Mouse (Mus musculus) cortical plate, adult 2 months (tissue): ENCODE measurements at regions not wholly inside any gene's neighbourhood (a gene's known extent, or its start where the extent isn't known, plus 50 kb on each side); places are given as distances from the start of the nearest gene placed in this dataset.

ENCODE experiments used
- H3K27ac ChIP-seq: fragments of 200-500 bp; 2 replicates; pipeline ENCODE4 v1.5.1; 2012; ENCODE audit warnings: low read length, control low read depth, inconsistent platforms; ENCODE audit not compliant: insufficient read depth
- H3K4me1 ChIP-seq: fragments of 200-500 bp; 2 replicates; pipeline ENCODE4 v1.6.1; 2011; ENCODE audit warnings: low read length; ENCODE audit not compliant: control insufficient read depth, insufficient read depth
- H3K4me3 ChIP-seq: fragments of 200-500 bp; 2 replicates; pipeline ENCODE4 v1.5.1; 2011; ENCODE audit warnings: mild to moderate bottlenecking, low read length, control low read depth; ENCODE audit not compliant: insufficient read depth
- CTCF ChIP-seq: fragments of 200-500 bp; IDR thresholded peaks from 2 replicates; pipeline ENCODE4 v1.5.1; 2011; ENCODE audit warnings: mild to moderate bottlenecking, control low read depth, low read length; ENCODE audit not compliant: insufficient read depth; ENCODE audit errors: extremely low read depth
- POLR2A ChIP-seq: fragments of 200-500 bp; IDR thresholded peaks from 2 replicates; pipeline ENCODE4 v1.6.1; 2011; ENCODE audit warnings: mild to moderate bottlenecking, low read length, control low read depth; ENCODE audit not compliant: insufficient read depth; ENCODE audit errors: extremely low read depth

- TF ChIP-seq CTCF = peak; percentile 49
- TF ChIP-seq POLR2A = no peak
- no peaks in the 10 kb centered on the region for H3K4me1 ChIP-seq
- no peak overlapping the region for H3K27ac ChIP-seq
- H3K4me3 ChIP-seq = no peak overlapping the region
Measured at GRCm38 (mm10) chr8:87218956-87219482, 253.4 kb downstream of the Cbln1 start.

DNA sequence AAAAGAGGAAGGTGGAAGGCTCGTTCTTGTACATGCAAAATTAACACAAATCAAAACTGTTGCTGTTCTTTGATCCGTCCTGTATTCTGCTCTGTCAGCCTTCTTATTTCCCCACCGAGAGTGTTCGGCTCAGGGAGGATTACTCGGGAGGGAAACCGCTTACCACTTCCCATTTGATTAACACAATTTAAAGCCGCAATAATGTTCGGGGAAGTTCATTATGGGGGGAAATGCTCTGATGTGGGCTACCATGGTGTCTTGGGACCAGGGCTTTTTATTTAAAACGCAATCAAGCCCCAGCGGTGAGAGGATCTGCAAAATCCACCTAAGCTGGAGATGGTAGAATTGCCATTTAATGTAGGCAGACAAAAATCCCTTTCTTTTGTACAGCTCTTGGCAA is 257.4 kb downstream of the Cbln1 start:
- H3K27ac ChIP-seq = no peak overlapping the region
- no peaks in the 10 kb centered on the region for H3K4me1 ChIP-seq
- H3K4me3 ChIP-seq = no peak overlapping the region
- no peak for TF ChIP-seq POLR2A
- TF ChIP-seq CTCF = no peak

GRCm38 (mm10) chr8:87210546-87210945 is 261.9 kb downstream of the Cbln1 start:
- TF ChIP-seq CTCF (no peak), POLR2A (no peak)
- Histone ChIP-seq H3K4me1 (no peaks in the 10 kb centered on the region), H3K27ac (no peak overlapping the region), H3K4me3 (no peak overlapping the region)

DNA sequence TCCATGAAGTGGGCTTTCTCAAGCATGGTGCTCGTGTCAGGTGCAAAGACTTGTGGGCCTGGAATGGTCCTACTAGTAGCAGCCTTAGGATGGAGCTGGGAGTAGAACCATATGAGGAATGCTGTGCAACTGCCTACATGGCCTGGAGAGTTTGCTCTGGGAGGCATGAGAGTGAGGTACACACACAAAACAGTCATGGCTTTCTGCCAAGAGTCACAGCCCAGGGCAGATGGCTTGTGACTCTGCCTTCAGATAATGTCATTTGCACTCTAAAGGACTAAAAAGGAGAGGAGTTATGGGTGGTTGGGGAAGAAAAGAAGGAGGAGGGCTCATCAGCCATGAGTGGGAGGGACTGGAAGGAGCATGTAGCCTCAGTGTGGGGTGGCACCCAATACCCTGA is 263.1 kb downstream of the Cbln1 start:
- Histone ChIP-seq H3K4me3 (no peak overlapping the region), H3K27ac (no peak overlapping the region), H3K4me1 (no peaks in the 10 kb centered on the region)
- TF ChIP-seq CTCF (no peak), POLR2A (no peak)

DNA sequence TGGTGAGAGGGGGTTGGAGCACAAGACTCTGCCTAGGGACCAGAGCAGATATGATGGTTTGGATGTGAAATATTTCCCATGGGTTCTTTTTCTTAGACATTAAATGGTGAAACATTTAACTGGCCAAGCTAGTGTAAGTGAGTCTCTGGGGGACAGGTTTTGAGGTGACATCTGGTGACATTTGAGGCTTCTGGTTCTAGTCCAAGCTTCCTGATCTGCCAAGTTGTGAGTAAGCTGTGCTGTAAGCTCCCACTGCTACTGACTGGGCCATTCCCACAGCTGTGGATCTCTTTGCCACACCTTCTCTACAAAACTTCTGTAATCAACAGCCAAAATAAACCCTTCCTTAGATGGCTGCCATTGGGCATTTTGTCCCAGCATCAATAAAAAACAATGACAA is 264.4 kb downstream of the Cbln1 start:
- Histone ChIP-seq H3K27ac (no peak overlapping the region), H3K4me1 (no peaks in the 10 kb centered on the region), H3K4me3 (no peak overlapping the region)
- no peak for TF ChIP-seq CTCF
- no peak for TF ChIP-seq POLR2A

DNA sequence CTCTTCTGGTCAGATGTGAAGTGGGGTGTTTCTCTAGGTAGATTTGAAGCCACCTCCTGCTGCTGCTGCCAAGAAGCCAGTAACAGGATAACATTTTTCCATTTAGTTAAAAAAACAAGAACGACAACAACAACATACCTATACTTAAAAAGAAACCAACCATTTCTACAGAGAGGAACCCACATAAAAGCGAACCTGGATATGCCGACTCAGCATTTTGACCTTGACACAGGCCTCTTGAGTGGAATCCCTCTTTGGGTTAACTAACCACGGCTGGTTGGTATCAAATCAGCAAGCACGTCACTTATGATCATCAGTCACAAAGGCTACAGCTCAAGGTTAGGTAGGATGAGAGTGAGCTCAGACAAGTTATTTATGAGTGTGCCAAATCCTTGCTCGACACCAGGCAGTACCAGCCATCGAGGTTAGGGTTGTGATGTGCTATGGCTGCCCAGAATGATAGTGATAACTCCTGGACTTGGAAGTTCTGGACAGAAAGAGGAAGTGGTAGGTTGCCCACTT is 269.7 kb downstream of the Cbln1 start:
- H3K27ac ChIP-seq = no peak overlapping the region
- no peaks in the 10 kb centered on the region for H3K4me1 ChIP-seq
- no peak for TF ChIP-seq POLR2A
- no peak for TF ChIP-seq CTCF
- no peak overlapping the region for H3K4me3 ChIP-seq

GRCm38 (mm10) chr8:87199461-87200131 is 272.8 kb downstream of the Cbln1 start:
- no peak overlapping the region for H3K27ac ChIP-seq

DNA sequence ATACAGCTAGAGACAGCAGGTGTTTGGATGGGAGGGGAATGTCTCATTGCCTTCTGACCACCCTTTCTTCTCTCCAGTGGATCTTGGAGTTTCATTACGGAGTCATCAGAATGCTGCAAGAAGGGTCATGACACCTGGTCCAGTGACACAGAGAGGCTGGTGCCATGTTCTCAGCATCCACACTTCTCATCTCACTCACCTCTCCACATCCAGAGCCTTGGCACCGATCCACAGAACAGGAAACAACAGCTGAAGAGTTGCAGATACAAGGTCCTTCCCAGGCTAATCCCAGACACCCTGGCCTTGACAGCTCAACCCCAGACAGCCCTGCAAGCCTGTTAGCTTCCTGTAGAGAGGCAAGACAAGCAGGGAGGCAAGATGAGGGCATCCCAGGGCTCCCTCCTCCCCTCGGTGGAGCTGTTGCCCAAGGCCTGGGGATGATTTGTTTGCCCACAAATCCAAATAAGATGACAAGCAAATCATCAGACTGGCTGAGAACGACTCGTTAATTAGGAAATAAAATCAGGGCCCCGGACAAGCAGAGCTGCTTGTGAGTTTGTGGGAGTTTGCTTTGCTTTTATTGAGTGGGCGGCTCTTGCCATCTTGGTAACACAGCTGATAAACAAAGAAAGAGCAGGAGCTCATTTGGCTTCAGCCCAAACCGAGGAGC is 274.4 kb downstream of the Cbln1 start:
- no peak overlapping the region for H3K4me3 ChIP-seq
- no peaks in the 10 kb centered on the region for H3K4me1 ChIP-seq
- no peak overlapping the region for H3K27ac ChIP-seq
- TF ChIP-seq POLR2A (no peak), CTCF (no peak)

More at GRCm38 (mm10) chr8:87199461-87200131, 272.8 kb downstream of the Cbln1 start:
- TF ChIP-seq CTCF = no peak
- TF ChIP-seq POLR2A = no peak
- Histone ChIP-seq H3K4me3 (no peak overlapping the region), H3K4me1 (no peaks in the 10 kb centered on the region)

GRCm38 (mm10) chr8:87197000-87197399 is 275.4 kb downstream of the Cbln1 start:
- no peak for TF ChIP-seq POLR2A
- no peak for TF ChIP-seq CTCF
- Histone ChIP-seq H3K27ac (no peak overlapping the region), H3K4me1 (no peaks in the 10 kb centered on the region), H3K4me3 (no peak overlapping the region)

DNA sequence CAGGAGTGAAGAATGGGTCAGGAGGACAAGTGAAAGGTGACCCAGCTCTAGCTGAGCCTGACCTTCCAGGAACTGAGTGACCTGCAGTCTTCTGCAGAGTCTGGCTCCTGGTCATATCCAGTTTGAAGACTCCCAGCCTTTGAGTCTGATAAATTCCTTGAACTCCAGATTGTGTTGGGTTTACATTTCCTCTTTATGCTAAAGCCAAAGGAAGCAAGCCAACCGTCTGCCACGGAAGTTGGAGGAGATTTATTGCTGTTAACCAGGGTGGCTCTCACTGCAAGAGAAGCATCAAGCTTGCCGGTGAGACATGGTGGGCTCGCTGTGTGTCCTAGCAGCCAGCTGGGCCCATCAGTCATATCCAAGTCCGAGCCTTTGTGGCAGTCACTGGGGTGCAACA is 276.4 kb downstream of the Cbln1 start:
- Histone ChIP-seq H3K27ac (no peak overlapping the region), H3K4me3 (no peak overlapping the region), H3K4me1 (no peaks in the 10 kb centered on the region)
- TF ChIP-seq CTCF (no peak), POLR2A (no peak)
